7 mouse cellular contexts compared by ENCODE assay signal in the genomic region with DNA sequence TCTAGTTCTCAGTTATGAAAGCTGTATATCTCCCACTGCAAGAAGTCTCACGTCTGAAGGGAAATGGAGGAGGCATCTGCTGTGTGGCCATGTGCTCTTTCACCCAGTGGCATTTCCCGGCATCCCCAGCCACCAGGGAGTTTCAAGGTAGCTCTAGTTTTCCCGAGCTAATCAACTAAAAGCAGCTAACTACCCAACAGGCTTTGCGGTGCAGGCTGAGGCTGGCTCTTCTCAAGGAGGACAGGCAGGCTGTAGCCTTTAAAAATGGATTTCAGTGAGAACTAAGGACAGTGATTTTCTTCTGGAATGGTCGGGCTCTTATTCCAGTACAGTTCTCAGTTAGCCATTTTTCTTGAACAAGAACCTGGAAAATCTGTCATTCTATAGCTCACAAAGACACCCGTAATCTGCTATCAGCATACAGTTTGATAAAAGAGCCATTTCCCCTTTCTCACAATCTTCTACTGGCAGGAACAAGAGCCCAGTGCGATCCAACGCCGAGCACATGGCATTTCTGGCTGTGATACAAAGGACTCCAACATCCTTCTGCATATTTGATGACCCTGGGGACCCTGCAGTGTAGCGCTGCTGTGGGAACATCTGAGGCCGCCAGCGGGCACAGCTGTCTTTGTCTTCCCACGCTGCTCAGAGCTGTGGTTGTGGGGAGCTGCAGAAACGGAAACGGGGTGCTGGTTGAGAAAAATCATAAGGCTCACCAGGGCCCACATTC.
DNase-seq lines count a peak whose midpoint lies in the region; ATAC-seq and TF ChIP-seq lines count a peak whose summit lies in the region.

No protein-coding gene starts in this region.

- TF ChIP-seq CTCF in brain, embryonic 14.5 days (IDR thresholded peaks at IDR 0.05; ENCODE audit: borderline replicate concordance, extremely low read depth, insufficient read depth, insufficient read length), result no peak

- no peaks in the 10 kb centered on the region for H3K27me3 ChIP-seq in embryonic facial prominence, embryonic 15.5 days
- no peaks in the 10 kb centered on the region for H3K27me3 ChIP-seq in heart, embryonic 13.5 days (replicated peaks)
- no peaks in the 10 kb centered on the region for H3K27me3 ChIP-seq in kidney, embryonic 16.5 days (ENCODE audit: insufficient read depth, low read length)
- H3K27me3 ChIP-seq in liver, embryonic 16.5 days (ENCODE audit: control insufficient read depth, insufficient read depth, low read depth, low read length), result no peaks in the 10 kb centered on the region
- no peaks in the 10 kb centered on the region for H3K27me3 ChIP-seq in neural tube, embryonic 11.5 days (ENCODE audit: control insufficient read depth, insufficient read depth, low read length)

- no peaks in the 10 kb centered on the region for H3K36me3 ChIP-seq in embryonic facial prominence, embryonic 15.5 days
- H3K36me3 ChIP-seq in heart, embryonic 13.5 days, result no peaks in the 10 kb centered on the region
- no peaks in the 10 kb centered on the region for H3K36me3 ChIP-seq in kidney, embryonic 16.5 days (ENCODE audit: insufficient read depth, low read length)
- no peaks in the 10 kb centered on the region for H3K36me3 ChIP-seq in liver, embryonic 16.5 days (ENCODE audit: control insufficient read depth, insufficient read depth)
- H3K36me3 ChIP-seq in neural tube, embryonic 11.5 days (ENCODE audit: control insufficient read depth, insufficient read depth, low read length), result no peaks in the 10 kb centered on the region

- no peak overlapping the region for H3K9ac ChIP-seq in embryonic facial prominence, embryonic 15.5 days
- peak overlapping the region; percentile 52; the same call in 1 of the 2 replicates for H3K9ac ChIP-seq in heart, embryonic 13.5 days
- H3K9ac ChIP-seq in kidney, embryonic 16.5 days (replicated peaks; ENCODE audit: low read length), result no peak overlapping the region
- no peak overlapping the region for H3K9ac ChIP-seq in liver, embryonic 16.5 days (ENCODE audit: low read depth, low read length)
- H3K9ac ChIP-seq in neural tube, embryonic 11.5 days (ENCODE audit: low read length), result peak overlapping the region; percentile 32

- H3K4me2 ChIP-seq in embryonic facial prominence, embryonic 15.5 days (replicated peaks), result peak overlapping the region; percentile 31; the same call in 1 of the 2 replicates
- H3K4me2 ChIP-seq in heart, embryonic 13.5 days, result peak overlapping the region; percentile 57
- H3K4me2 ChIP-seq in kidney, embryonic 16.5 days (replicated peaks; ENCODE audit: low read depth, low read length), result no peak overlapping the region
- H3K4me2 ChIP-seq in liver, embryonic 16.5 days (ENCODE audit: low read depth, low read length), result peak overlapping the region; percentile 42; the same call in 1 of the 2 replicates
- H3K4me2 ChIP-seq in neural tube, embryonic 11.5 days (ENCODE audit: low read depth), result no peak overlapping the region

- peak; percentile 92 for DNase-seq in brain, embryonic 14.5 days (ENCODE audit: low read depth)
- DNase-seq in neural tube, embryonic 11.5 days (ENCODE audit: low spot score), result peak; percentile 76
- peak; percentile 85 for DNase-seq in thymus, postnatal 25 days

- 37% methylated on average over 15 of the region's 15 CpGs for WGBS in embryonic facial prominence, embryonic 15.5 days
- WGBS in heart, embryonic 13.5 days, result 24% methylated on average over 15 of the region's 15 CpGs
- 41% methylated on average over 15 of the region's 15 CpGs for WGBS in kidney, embryonic 16.5 days
- WGBS in liver, embryonic 16.5 days (ENCODE audit: insufficient replicate concordance), result 17% methylated on average over 15 of the region's 15 CpGs
- WGBS in neural tube, embryonic 11.5 days, result 27% methylated on average over 15 of the region's 15 CpGs

- H3K4me1 ChIP-seq in embryonic facial prominence, embryonic 15.5 days, result peaks cover 10% of the 10 kb centered on the region
- peaks cover 11% of the 10 kb centered on the region for H3K4me1 ChIP-seq in heart, embryonic 13.5 days
- H3K4me1 ChIP-seq in kidney, embryonic 16.5 days (ENCODE audit: insufficient read depth, low read length), result peaks cover 15% of the 10 kb centered on the region; the same call in 1 of the 2 replicates
- H3K4me1 ChIP-seq in liver, embryonic 16.5 days (ENCODE audit: control insufficient read depth, low read depth, low read length), result peaks cover 2% of the 10 kb centered on the region; the same call in 1 of the 2 replicates
- peaks cover 3% of the 10 kb centered on the region; the same call in 1 of the 2 replicates for H3K4me1 ChIP-seq in neural tube, embryonic 11.5 days (ENCODE audit: control insufficient read depth, insufficient read depth, low read length)

- H3K27ac ChIP-seq in embryonic facial prominence, embryonic 15.5 days (replicated peaks), result 0 out of 2 replicates have a peak overlapping the region, but pooled peaks have one; percentile 17
- H3K27ac ChIP-seq in heart, embryonic 13.5 days (replicated peaks), result peak overlapping the region; percentile 73
- H3K27ac ChIP-seq in kidney, embryonic 16.5 days (ENCODE audit: low read length), result no peak overlapping the region
- H3K27ac ChIP-seq in liver, embryonic 16.5 days (ENCODE audit: low read length), result no peak overlapping the region
- peak overlapping the region; percentile 57 for H3K27ac ChIP-seq in neural tube, embryonic 11.5 days (ENCODE audit: low read depth, low read length)

- H3K4me3 ChIP-seq in embryonic facial prominence, embryonic 15.5 days (replicated peaks), result no peak overlapping the region
- H3K4me3 ChIP-seq in heart, embryonic 13.5 days, result peak overlapping the region; percentile 8; the same call in 1 of the 2 replicates
- 0 out of 2 replicates have a peak overlapping the region, but pooled peaks have one; percentile 7 for H3K4me3 ChIP-seq in kidney, embryonic 16.5 days (ENCODE audit: low read length)
- H3K4me3 ChIP-seq in liver, embryonic 16.5 days (ENCODE audit: low read depth, low read length), result 0 out of 2 replicates have a peak overlapping the region, but pooled peaks have one; percentile 0
- no peak overlapping the region for H3K4me3 ChIP-seq in neural tube, embryonic 11.5 days (ENCODE audit: low read depth, low read length)

- TF ChIP-seq POLR2A in brain, embryonic 14.5 days (IDR thresholded peaks at IDR 0.05; ENCODE audit: borderline replicate concordance, extremely low read depth, insufficient read depth, insufficient read length, poor library complexity, severe bottlenecking), result no peak

- ATAC-seq in embryonic facial prominence, embryonic 15.5 days (ENCODE audit: insufficient number of reproducible peaks, low FRiP score, low TSS enrichment, low read depth), result 0 out of 2 replicates have a peak, but pooled peaks have one; percentile 43
- 0 out of 2 replicates have a peak, but pooled peaks have one; percentile 51 for ATAC-seq in heart, embryonic 13.5 days (ENCODE audit: extremely low read depth, insufficient number of reproducible peaks, low FRiP score, low TSS enrichment)
- peak; percentile 59; the same call in 1 of the 2 replicates for ATAC-seq in kidney, embryonic 16.5 days (ENCODE audit: low FRiP score, low TSS enrichment)
- peak; percentile 32; the same call in 1 of the 2 replicates for ATAC-seq in liver, embryonic 16.5 days (ENCODE audit: low read depth)
- ATAC-seq in neural tube, embryonic 11.5 days (ENCODE audit: insufficient read depth, low FRiP score, low TSS enrichment), result peak; percentile 88

- no peaks in the 10 kb centered on the region for H3K9me3 ChIP-seq in embryonic facial prominence, embryonic 15.5 days (replicated peaks)
- H3K9me3 ChIP-seq in heart, embryonic 13.5 days, result no peaks in the 10 kb centered on the region
- H3K9me3 ChIP-seq in kidney, embryonic 16.5 days (ENCODE audit: low read length), result no peaks in the 10 kb centered on the region
- no peaks in the 10 kb centered on the region for H3K9me3 ChIP-seq in liver, embryonic 16.5 days (replicated peaks; ENCODE audit: control insufficient read depth, low read length)
- H3K9me3 ChIP-seq in neural tube, embryonic 11.5 days (ENCODE audit: control insufficient read depth, low read length), result no peaks in the 10 kb centered on the region

Comparison
In these comparisons a context has a peak if more than half of its experiments do, and no peak if none do; other contexts are left out.
1. ATAC-seq: peak in every context shown above with its lines; median percentile 88 in neural tube, embryonic 11.5 days; 59 in kidney, embryonic 16.5 days; 51 in heart, embryonic 13.5 days; 43 in embryonic facial prominence, embryonic 15.5 days; 32 in liver, embryonic 16.5 days.
2. H3K27ac ChIP-seq: peak in embryonic facial prominence, embryonic 15.5 days (single experiment), heart, embryonic 13.5 days (single experiment) and neural tube, embryonic 11.5 days (single experiment); none in kidney, embryonic 16.5 days (single experiment) and liver, embryonic 16.5 days (single experiment).
3. H3K4me2 ChIP-seq: peak in embryonic facial prominence, embryonic 15.5 days (single experiment), heart, embryonic 13.5 days (single experiment) and liver, embryonic 16.5 days (single experiment); none in kidney, embryonic 16.5 days (single experiment) and neural tube, embryonic 11.5 days (single experiment).
4. H3K4me3 ChIP-seq: peak in heart, embryonic 13.5 days (single experiment), kidney, embryonic 16.5 days (single experiment) and liver, embryonic 16.5 days (single experiment); none in embryonic facial prominence, embryonic 15.5 days (single experiment) and neural tube, embryonic 11.5 days (single experiment).
5. H3K9ac ChIP-seq: peak in heart, embryonic 13.5 days (single experiment) and neural tube, embryonic 11.5 days (single experiment); none in embryonic facial prominence, embryonic 15.5 days (single experiment), kidney, embryonic 16.5 days (single experiment) and liver, embryonic 16.5 days (single experiment).
6. Peak in every context shown above with its lines, with median percentiles within 50 percentile points of each other: DNase-seq.